Mouse (Mus musculus) heart, embryonic 13.5 days (tissue): ENCODE measurements around the gene Socs1. TPM values are rescaled to one million over a fixed set of nuclear protein-coding genes. Genes with fewer than 3 reads are reported as not detected.

ENCODE experiments used
- polyA plus RNA-seq: library from polyadenylated mRNA; unstranded; fragments of >200 nt; fragmentation: Nextera tagmentation; extraction: Ambion mirVana; gene quantifications from 2 replicates; pipeline ENCODE4 v1.2.1, GENCODE M21; 2015

Socs1 gene
- polyA plus RNA-seq, 1 experiment from 2014 or later, result 4.8 TPM

Other genes starting within 250 kb of the Socs1 start
- gene Dexi, start 242.5 kb downstream of the Socs1 start, polyA plus RNA-seq, result 13.3 and 15.0 TPM in 2 replicates
- gene Clec16a, start 240.2 kb downstream of the Socs1 start, polyA plus RNA-seq, result 24.9 and 29.7 TPM in 2 replicates
- not detected in 2 replicates for gene Tnp2, start 3.1 kb upstream of the Socs1 start, polyA plus RNA-seq
- not detected in 2 replicates for gene Prm3, start 5.4 kb upstream of the Socs1 start, polyA plus RNA-seq
- not detected in 2 replicates for gene Prm2, start 10.6 kb upstream of the Socs1 start, polyA plus RNA-seq
- gene Prm1, start 20.3 kb upstream of the Socs1 start, polyA plus RNA-seq, result 0.36 TPM in 1 of 2 replicates, not detected in the other
- gene Gm11172, start 27.4 kb upstream of the Socs1 start, polyA plus RNA-seq, result not detected in 2 replicates
- 2.8 and 3.9 TPM in 2 replicates for gene Rmi2, start 49.5 kb upstream of the Socs1 start, polyA plus RNA-seq